In genomic region chr9:43863609-43864397, GRCm38 (mm10) we compare ENCODE assay signal across 7 mouse cellular contexts.
DNase-seq lines count a peak whose midpoint lies in the region; ATAC-seq and TF ChIP-seq lines count a peak whose summit lies in the region.

No protein-coding gene starts in this region.

- peak; percentile 70; the same call in 1 of the 2 replicates for ATAC-seq in frontal cortex, adult (ENCODE audit: low TSS enrichment)
- peak; percentile 63 for ATAC-seq in hindbrain, embryonic 16.5 days
- ATAC-seq in limb, embryonic 13.5 days (ENCODE audit: low FRiP score, low read depth): no peak
- peak; percentile 82 for ATAC-seq in neural tube, embryonic 12.5 days (ENCODE audit: low FRiP score, low read depth)

- DNase-seq in ES-E14 (ENCODE audit: low read depth, low spot score) (no peak), ZHBTc4 (ENCODE audit: low read depth, low spot score) (peak; percentile 41)
- no peak for DNase-seq in thymus, postnatal 36 days

- H3K4me2 ChIP-seq in hindbrain, embryonic 16.5 days (ENCODE audit: low read length): peak overlapping the region; percentile 43
- H3K4me2 ChIP-seq in limb, embryonic 13.5 days (replicated peaks): peak overlapping the region; percentile 54
- peak overlapping the region; percentile 50 for H3K4me2 ChIP-seq in neural tube, embryonic 12.5 days (replicated peaks)

- 2% methylated on average over 30 of the region's 30 CpGs for WGBS in hindbrain, embryonic 16.5 days
- 2% methylated on average over 30 of the region's 30 CpGs for WGBS in limb, embryonic 13.5 days
- 2% methylated on average over 30 of the region's 30 CpGs for WGBS in neural tube, embryonic 12.5 days

- H3K9ac ChIP-seq in ES-E14 (ENCODE audit: insufficient read depth, low read depth, low read length, poor library complexity, severe bottlenecking): peak overlapping the region; percentile 54; the same call in 1 of the 2 replicates
- peak overlapping the region; percentile 53 for H3K9ac ChIP-seq in hindbrain, embryonic 16.5 days (ENCODE audit: low read depth, low read length)
- peak overlapping the region; percentile 26; the same call in 1 of the 2 replicates for H3K9ac ChIP-seq in limb, embryonic 13.5 days
- no peak overlapping the region; the same call in 1 of the 2 replicates for H3K9ac ChIP-seq in neural tube, embryonic 12.5 days

- peak overlapping the region; percentile 14; the same call in 1 of the 2 replicates for H3K27ac ChIP-seq in ES-E14 (ENCODE audit: insufficient read depth, low read depth, low read length, poor library complexity, severe bottlenecking)
- H3K27ac ChIP-seq in hindbrain, embryonic 16.5 days (ENCODE audit: low read depth, low read length): no peak overlapping the region
- H3K27ac ChIP-seq in limb, embryonic 13.5 days: no peak overlapping the region
- H3K27ac ChIP-seq in neural tube, embryonic 12.5 days: no peak overlapping the region

- no peaks in the 10 kb centered on the region for H3K27me3 ChIP-seq in hindbrain, embryonic 16.5 days (replicated peaks; ENCODE audit: control insufficient read depth, insufficient read depth, low read length)
- H3K27me3 ChIP-seq in limb, embryonic 13.5 days: peaks cover 55% of the 10 kb centered on the region
- peaks cover 18% of the 10 kb centered on the region for H3K27me3 ChIP-seq in neural tube, embryonic 12.5 days (replicated peaks)

- in situ Hi-C loops in ES-E14 (cut with MboI; ENCODE audit: low sequenced_read_pairs in 2 of 2, unreplicated experiment in 2 of 2): no loop called here

- H3K4me3 ChIP-seq in ES-E14 (ENCODE audit: insufficient read depth in 1 of 2, low read depth in 1 of 2, low read length in 2 of 2, poor library complexity in 1 of 2, severe bottlenecking in 1 of 2): peak overlapping the region; percentile 31 to 48
- no peak overlapping the region for H3K4me3 ChIP-seq in hindbrain, embryonic 16.5 days (ENCODE audit: low read length)
- peak overlapping the region; percentile 28 for H3K4me3 ChIP-seq in limb, embryonic 13.5 days
- no peak overlapping the region for H3K4me3 ChIP-seq in neural tube, embryonic 12.5 days

- H3K9me3 ChIP-seq in ES-E14 (ENCODE audit: control insufficient read depth, insufficient read depth, low read depth, low read length): no peaks in the 10 kb centered on the region
- H3K9me3 ChIP-seq in hindbrain, embryonic 16.5 days (ENCODE audit: control insufficient read depth, low read length): no peaks in the 10 kb centered on the region
- no peaks in the 10 kb centered on the region for H3K9me3 ChIP-seq in limb, embryonic 13.5 days
- H3K9me3 ChIP-seq in neural tube, embryonic 12.5 days: no peaks in the 10 kb centered on the region

- no peaks in the 10 kb centered on the region for H3K36me3 ChIP-seq in ES-E14 (ENCODE audit: control insufficient read depth, insufficient read depth, low read length, poor library complexity, severe bottlenecking)
- H3K36me3 ChIP-seq in hindbrain, embryonic 16.5 days (ENCODE audit: control insufficient read depth, insufficient read depth, low read length): no peaks in the 10 kb centered on the region
- no peaks in the 10 kb centered on the region for H3K36me3 ChIP-seq in limb, embryonic 13.5 days
- no peaks in the 10 kb centered on the region for H3K36me3 ChIP-seq in neural tube, embryonic 12.5 days

- H3K4me1 ChIP-seq in ES-E14 (ENCODE audit: control insufficient read depth in 2 of 2, insufficient read depth in 2 of 2, low read length in 2 of 2, poor library complexity in 1 of 2): peaks cover 15 to 31% of the 10 kb centered on the region in 2 experiments
- H3K4me1 ChIP-seq in hindbrain, embryonic 16.5 days (ENCODE audit: control insufficient read depth, insufficient read depth, low read depth, low read length): peaks cover 10% of the 10 kb centered on the region
- peaks cover 12% of the 10 kb centered on the region for H3K4me1 ChIP-seq in limb, embryonic 13.5 days
- H3K4me1 ChIP-seq in neural tube, embryonic 12.5 days: peaks cover 16% of the 10 kb centered on the region; the same call in 1 of the 2 replicates

TF ChIP-seq in ES-E14, 5 proteins besides CTCF, POLR2A, EP300 and RAD21:
- TF ChIP-seq MAFK (IDR thresholded peaks at IDR 0.05; ENCODE audit: insufficient read depth, low read depth, low read length) (no peak), ZNF384 (IDR thresholded peaks at IDR 0.05; ENCODE audit: low read depth, low read length) (no peak), HCFC1 (IDR thresholded peaks at IDR 0.05; ENCODE audit: borderline replicate concordance, insufficient read depth, low read length) (no peak), CHD2 (IDR thresholded peaks at IDR 0.05; ENCODE audit: low read depth, low read length) (no peak), ZC3H11A (IDR thresholded peaks at IDR 0.05; ENCODE audit: borderline replicate concordance, low read depth, low read length) (no peak)
TF ChIP-seq in ES-E14: peak in this region for 0.

Comparison
In these comparisons a context has a peak if more than half of its experiments do, and no peak if none do; other contexts are left out.
1. H3K4me3 ChIP-seq: peak in ES-E14 (2 of 2) and limb, embryonic 13.5 days (single experiment); none in hindbrain, embryonic 16.5 days (single experiment) and neural tube, embryonic 12.5 days (single experiment).
2. Peak in every context shown above with its lines, with median percentiles within 50 percentile points of each other: H3K4me2 ChIP-seq.